Mouse (Mus musculus): ENCODE measurements around the gene Slc28a1. TPM values are rescaled to one million over a fixed set of nuclear protein-coding genes. Genes with fewer than 3 reads are reported as not detected.
A peak's percentile ranks its signal among the peaks of the same experiment; 100 is the strongest.

Slc28a1 gene
- total and polyA plus RNA-seq, 2 experiments from 2014 or later = 0.12 to 0.48 TPM

- Histone ChIP-seq H3K4me2 (ENCODE audit: low read depth) (no peak overlapping the region), H3K27me3 (ENCODE audit: insufficient read depth, low read length) (no peaks in the 10 kb centered on the region), H3K9ac (no peak overlapping the region), H3K9me3 (ENCODE audit: low read length) (no peaks in the 10 kb centered on the region), H3K4me3 (ENCODE audit: low read depth, low read length) (no peak overlapping the region), H3K36me3 (ENCODE audit: insufficient read depth) (no peaks in the 10 kb centered on the region), H3K4me1 (ENCODE audit: insufficient read depth) (no peaks in the 10 kb centered on the region), H3K27ac (ENCODE audit: low read depth, low read length) (no peak overlapping the region)
- no peak for TF ChIP-seq CTCF (IDR thresholded peaks at IDR 0.05; ENCODE audit: low read depth)
- 95% methylated on average over 5 of the region's 5 CpGs for WGBS
- ATAC-seq = no peak
- no peak for DNase-seq
Measured at GRCm38 (mm10) chr7:81108226-81108625, 6.4 kb upstream of the Slc28a1 start.

DNA sequence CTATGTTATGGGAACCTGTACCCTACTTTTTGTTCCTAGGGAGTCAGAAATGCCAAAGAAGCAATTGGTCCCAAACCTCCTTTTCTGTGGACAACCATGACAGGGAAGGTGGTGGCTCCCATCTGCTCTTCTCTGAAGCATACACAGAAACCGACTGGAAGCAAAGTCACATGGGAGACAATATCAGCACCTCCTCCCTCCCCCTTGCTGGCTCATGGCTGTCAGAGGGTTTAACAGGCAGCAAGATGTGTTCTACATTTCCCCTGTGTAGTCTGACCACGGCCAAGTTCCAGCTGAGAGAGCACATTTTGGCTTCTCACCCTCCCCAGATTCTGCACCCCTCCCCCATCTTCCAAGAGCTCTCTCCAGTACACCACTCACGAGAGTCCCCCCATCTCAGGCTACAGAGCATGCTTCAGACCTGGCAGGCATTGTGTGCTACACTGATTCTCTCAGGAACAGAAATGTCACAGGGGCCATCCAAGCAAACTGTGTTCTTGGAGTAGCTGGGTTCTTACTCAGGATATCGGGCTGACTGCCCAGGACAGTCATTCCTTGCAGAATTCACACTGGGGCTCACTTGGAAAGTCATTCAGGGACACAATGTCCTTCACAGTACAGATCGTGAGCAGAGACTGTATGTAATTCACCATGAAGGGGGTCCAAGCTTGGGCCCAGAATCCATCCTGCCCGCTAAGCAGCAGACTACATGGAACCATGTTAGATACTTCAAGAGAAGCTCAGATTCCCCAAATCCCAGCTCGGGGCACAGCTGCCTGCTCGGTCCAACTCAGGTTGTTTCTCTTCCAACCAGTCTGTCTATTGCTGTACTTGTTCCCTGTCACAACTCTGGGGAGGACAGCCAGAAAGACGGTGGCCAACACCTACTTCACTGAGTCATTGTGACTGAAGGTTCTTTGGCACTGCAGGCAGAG is 4.6 kb upstream of the Slc28a1 start:
- no peaks in the 10 kb centered on the region for H3K9me3 ChIP-seq (ENCODE audit: low read length)
- H3K4me1 ChIP-seq (ENCODE audit: insufficient read depth) = no peaks in the 10 kb centered on the region
- ATAC-seq (peak; percentile 40), DNase-seq (no peak)
- WGBS = 64% methylated on average over 9 of the region's 9 CpGs
- no peaks in the 10 kb centered on the region for H3K27me3 ChIP-seq (ENCODE audit: insufficient read depth, low read length)
- H3K4me3 ChIP-seq (ENCODE audit: low read depth, low read length) = no peak overlapping the region
- no peak overlapping the region for H3K4me2 ChIP-seq (ENCODE audit: low read depth)
- H3K27ac ChIP-seq (ENCODE audit: low read depth, low read length) = no peak overlapping the region
- H3K9ac ChIP-seq = no peak overlapping the region
- no peaks in the 10 kb centered on the region for H3K36me3 ChIP-seq (ENCODE audit: insufficient read depth)
- TF ChIP-seq CTCF (IDR thresholded peaks at IDR 0.05; ENCODE audit: low read depth) = no peak

- no peak for TF ChIP-seq CTCF (IDR thresholded peaks at IDR 0.05; ENCODE audit: low read depth)
- no peak overlapping the region for H3K9ac ChIP-seq
- H3K27me3 ChIP-seq (ENCODE audit: insufficient read depth, low read length) = no peaks in the 10 kb centered on the region
- no peaks in the 10 kb centered on the region for H3K4me1 ChIP-seq (ENCODE audit: insufficient read depth)
- WGBS = 92% methylated on average over 4 of the region's 4 CpGs
- H3K36me3 ChIP-seq (ENCODE audit: insufficient read depth) = no peaks in the 10 kb centered on the region
- DNase-seq (no peak), ATAC-seq (no peak)
- H3K4me3 ChIP-seq (ENCODE audit: low read depth, low read length) = no peak overlapping the region
- no peak overlapping the region for H3K27ac ChIP-seq (ENCODE audit: low read depth, low read length)
- H3K9me3 ChIP-seq (ENCODE audit: low read length) = no peaks in the 10 kb centered on the region
- no peak overlapping the region for H3K4me2 ChIP-seq (ENCODE audit: low read depth)
Measured at GRCm38 (mm10) chr7:81110791-81111190, 3.8 kb upstream of the Slc28a1 start.

- no peaks in the 10 kb centered on the region for H3K9me3 ChIP-seq (ENCODE audit: low read length)
- no peak overlapping the region for H3K4me3 ChIP-seq (ENCODE audit: low read depth, low read length)
- no peaks in the 10 kb centered on the region for H3K36me3 ChIP-seq (ENCODE audit: insufficient read depth)
- WGBS = 89% methylated on average over 2 of the region's 2 CpGs
- no peaks in the 10 kb centered on the region for H3K27me3 ChIP-seq (ENCODE audit: insufficient read depth, low read length)
- no peaks in the 10 kb centered on the region for H3K4me1 ChIP-seq (ENCODE audit: insufficient read depth)
- no peak overlapping the region for H3K4me2 ChIP-seq (ENCODE audit: low read depth)
- no peak overlapping the region for H3K9ac ChIP-seq
- no peak for ATAC-seq
- TF ChIP-seq CTCF (IDR thresholded peaks at IDR 0.05; ENCODE audit: low read depth) = no peak
- no peak for DNase-seq
- H3K27ac ChIP-seq (ENCODE audit: low read depth, low read length) = no peak overlapping the region
Measured at GRCm38 (mm10) chr7:81111729-81112128, 2.9 kb upstream of the Slc28a1 start.

GRCm38 (mm10) chr7:81112686-81113360 is 1.8 kb upstream of the Slc28a1 start:
- no peaks in the 10 kb centered on the region for H3K36me3 ChIP-seq (ENCODE audit: insufficient read depth)
- H3K27me3 ChIP-seq (ENCODE audit: insufficient read depth, low read length) = no peaks in the 10 kb centered on the region
- DNase-seq (no peak), ATAC-seq (no peak)
- H3K9me3 ChIP-seq (ENCODE audit: low read length) = no peaks in the 10 kb centered on the region
- WGBS = 40% methylated on average over 6 of the region's 6 CpGs
- H3K27ac ChIP-seq (ENCODE audit: low read depth, low read length) = no peak overlapping the region
- no peak for TF ChIP-seq CTCF (IDR thresholded peaks at IDR 0.05; ENCODE audit: low read depth)
- no peak overlapping the region for H3K4me2 ChIP-seq (ENCODE audit: low read depth)
- H3K4me3 ChIP-seq (ENCODE audit: low read depth, low read length) = no peak overlapping the region
- H3K4me1 ChIP-seq (ENCODE audit: insufficient read depth) = no peaks in the 10 kb centered on the region
- no peak overlapping the region for H3K9ac ChIP-seq

GRCm38 (mm10) chr7:81121099-81121498 is 6.5 kb downstream of the Slc28a1 start:
- 59% methylated on average over 3 of the region's 3 CpGs for WGBS
- no peak overlapping the region for H3K4me3 ChIP-seq (ENCODE audit: low read depth, low read length)
- H3K9ac ChIP-seq = no peak overlapping the region
- H3K27me3 ChIP-seq (ENCODE audit: insufficient read depth, low read length) = no peaks in the 10 kb centered on the region
- no peak overlapping the region for H3K27ac ChIP-seq (ENCODE audit: low read depth, low read length)
- H3K4me1 ChIP-seq (ENCODE audit: insufficient read depth) = no peaks in the 10 kb centered on the region
- no peaks in the 10 kb centered on the region for H3K9me3 ChIP-seq (ENCODE audit: low read length)
- H3K36me3 ChIP-seq (ENCODE audit: insufficient read depth) = no peaks in the 10 kb centered on the region
- no peak for TF ChIP-seq CTCF (IDR thresholded peaks at IDR 0.05; ENCODE audit: low read depth)
- no peak overlapping the region for H3K4me2 ChIP-seq (ENCODE audit: low read depth)
- ATAC-seq (no peak), DNase-seq (no peak)

DNA sequence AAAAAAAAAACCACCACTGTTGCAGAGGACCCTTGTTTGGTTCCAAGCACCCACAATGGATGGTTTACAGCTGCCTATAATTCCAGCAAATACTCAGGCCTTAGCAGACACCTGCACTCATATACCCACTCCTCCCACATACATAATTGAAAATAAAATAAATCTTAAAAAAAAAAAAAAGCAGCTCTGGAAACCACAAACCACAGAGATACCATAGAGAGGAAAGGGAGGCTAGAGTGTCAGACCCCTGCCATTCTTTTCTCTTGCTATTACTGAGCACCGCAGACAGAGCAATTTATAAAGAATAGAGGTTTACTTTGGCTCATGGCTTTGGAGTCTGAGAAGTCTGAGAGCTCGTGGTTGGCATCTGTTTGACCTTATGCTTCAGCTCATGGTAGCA is 8.2 kb downstream of the Slc28a1 start:
- TF ChIP-seq CTCF (IDR thresholded peaks at IDR 0.05; ENCODE audit: low read depth) = no peak
- ATAC-seq = no peak
- Histone ChIP-seq H3K4me2 (ENCODE audit: low read depth) (no peak overlapping the region), H3K9ac (no peak overlapping the region), H3K9me3 (ENCODE audit: low read length) (no peaks in the 10 kb centered on the region), H3K4me1 (ENCODE audit: insufficient read depth) (no peaks in the 10 kb centered on the region), H3K27ac (ENCODE audit: low read depth, low read length) (no peak overlapping the region), H3K4me3 (ENCODE audit: low read depth, low read length) (no peak overlapping the region), H3K27me3 (ENCODE audit: insufficient read depth, low read length) (no peaks in the 10 kb centered on the region), H3K36me3 (ENCODE audit: insufficient read depth) (no peaks in the 10 kb centered on the region)
- WGBS = 67% methylated on average over 2 of the region's 2 CpGs
- no peak for DNase-seq

Measured in forebrain, postnatal 0 days (tissue).